Mouse (Mus musculus) retina, embryonic 14.5 days (tissue): ENCODE data around the gene 4933411K16Rik.

Source experiments
- DNase-seq: peaks from one replicate; pipeline ENCODE4 v3.0.0-alpha.2; 2015; ENCODE audit warnings: low spot score

4933411K16Rik gene

GRCm38 (mm10) chr19:42051948-42052347, at the start of gene 4933411K16Rik:
Gene 4933411K16Rik (plus strand): TSS chr19:42052248.
- DNase-seq, result no peak

- no peak for DNase-seq
Observed at GRCm38 (mm10) chr19:42004258-42004657, 47.8 kb upstream of the 4933411K16Rik start.

GRCm38 (mm10) chr19:42005616-42006015, 46.4 kb upstream of the 4933411K16Rik start:
- DNase-seq, result no peak

DNA sequence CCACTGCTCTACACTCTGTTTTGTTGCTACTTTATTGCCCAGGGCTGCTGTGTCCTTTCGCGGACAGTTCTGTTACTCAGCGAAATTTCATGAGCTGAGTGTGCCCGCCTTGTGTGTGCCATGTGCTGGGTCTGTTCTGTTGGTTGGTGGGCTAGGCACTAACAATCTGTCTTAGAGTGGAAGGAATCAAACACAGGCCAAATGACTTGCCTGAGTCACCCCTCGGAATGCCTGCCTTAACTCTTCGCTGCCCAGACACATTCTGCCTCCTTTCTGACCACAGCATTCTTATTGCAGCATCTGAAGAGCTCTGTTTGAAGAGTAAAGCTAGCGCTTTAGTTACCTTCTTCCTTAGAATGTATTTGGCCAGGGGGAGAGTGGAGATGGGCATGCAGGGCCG, 45.5 kb upstream of the 4933411K16Rik start:
- no peak for DNase-seq

- DNase-seq, result no peak
Observed at GRCm38 (mm10) chr19:42008586-42008985, 43.5 kb upstream of the 4933411K16Rik start.

- DNase-seq, result no peak
Observed at GRCm38 (mm10) chr19:42009067-42009466, 43.0 kb upstream of the 4933411K16Rik start.

DNA sequence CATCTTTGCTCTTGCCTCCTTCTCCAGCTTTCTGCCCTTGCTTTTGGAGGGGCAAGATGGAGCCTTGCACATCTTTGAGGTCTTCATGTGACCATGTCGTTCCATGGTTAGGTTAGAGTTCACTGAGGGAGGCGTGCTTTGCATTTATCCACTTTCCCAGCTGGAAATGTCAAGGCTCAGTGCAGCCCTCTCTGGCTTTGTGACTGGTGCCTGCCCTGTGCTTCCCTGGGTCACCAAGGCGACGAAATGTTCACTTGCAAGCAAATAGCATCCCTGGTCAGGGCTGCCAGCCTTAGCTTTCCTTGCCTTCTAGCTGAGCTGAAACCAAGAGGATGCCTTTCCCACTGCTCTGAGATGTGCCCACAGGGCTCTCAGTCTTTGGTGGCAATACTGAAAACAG, 41.6 kb upstream of the 4933411K16Rik start:
- no peak for DNase-seq

- no peak for DNase-seq
Observed at GRCm38 (mm10) chr19:42011123-42011522, 40.9 kb upstream of the 4933411K16Rik start.

- no peak for DNase-seq
Observed at GRCm38 (mm10) chr19:42014231-42014825, 37.7 kb upstream of the 4933411K16Rik start.

DNA sequence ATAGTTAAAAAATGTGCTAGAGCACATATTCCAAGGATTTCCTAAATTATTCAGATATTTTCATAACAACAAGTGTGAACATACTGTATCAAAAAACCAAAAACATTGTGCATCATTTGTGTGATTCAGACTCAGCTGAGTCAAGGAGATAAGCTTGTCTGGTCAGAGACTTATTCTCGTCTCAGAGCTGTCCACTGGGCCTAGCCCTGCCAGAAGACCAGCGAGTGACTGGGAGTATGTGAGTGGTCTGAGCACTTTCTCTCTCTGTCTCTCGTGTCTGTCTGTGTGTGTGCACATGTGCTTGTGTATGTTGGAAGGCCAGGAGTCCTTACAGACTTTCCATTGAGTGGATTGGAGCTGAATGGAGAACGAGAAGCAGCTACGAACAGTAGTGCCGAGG, 37.0 kb upstream of the 4933411K16Rik start:
- DNase-seq, result no peak

GRCm38 (mm10) chr19:42016251-42016650, 35.8 kb upstream of the 4933411K16Rik start:
- DNase-seq, result no peak

GRCm38 (mm10) chr19:42016840-42017239, 35.2 kb upstream of the 4933411K16Rik start:
- no peak for DNase-seq

DNA sequence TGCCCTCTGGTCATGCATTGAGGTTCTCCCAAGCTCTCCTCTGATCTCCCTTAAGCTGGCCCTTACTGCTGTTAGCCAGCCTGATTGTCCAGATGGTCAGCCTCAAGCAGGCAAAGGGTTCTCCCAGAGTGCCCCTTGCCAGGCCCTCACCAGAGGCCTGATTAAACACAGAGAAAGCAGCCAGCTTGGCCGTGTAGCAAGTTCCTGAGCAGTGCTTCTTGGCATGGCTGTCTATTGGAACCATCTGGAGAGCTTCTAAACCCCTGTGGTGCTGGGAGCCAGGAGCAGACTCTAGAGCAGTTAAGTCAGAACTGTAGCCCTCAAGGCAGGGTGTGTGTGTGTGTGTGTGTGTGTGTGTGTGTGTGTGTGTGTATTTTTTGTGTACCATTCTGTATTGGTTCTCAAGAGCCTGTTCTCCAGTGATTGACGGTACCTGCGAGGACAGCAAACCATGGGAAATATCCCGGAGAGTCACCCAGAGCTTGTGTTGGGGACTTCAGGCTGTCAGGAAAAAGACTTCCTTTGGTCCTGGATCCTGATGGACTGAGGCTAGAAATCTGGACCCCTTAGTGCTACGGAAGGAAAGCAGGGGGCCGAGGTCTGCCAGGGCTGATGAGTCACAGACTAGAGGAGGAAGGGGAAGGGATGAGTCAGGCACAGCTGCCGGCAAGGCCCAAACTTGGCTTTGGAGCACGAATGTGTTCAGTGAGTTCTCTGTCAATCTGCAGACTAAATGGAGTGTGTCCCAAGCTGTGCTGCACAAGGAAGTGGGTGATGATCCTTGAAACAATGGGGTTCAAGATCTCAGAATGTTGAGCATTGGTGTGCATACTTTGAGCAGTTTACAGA, 34.4 kb upstream of the 4933411K16Rik start:
- DNase-seq, result peak; percentile 32

DNA sequence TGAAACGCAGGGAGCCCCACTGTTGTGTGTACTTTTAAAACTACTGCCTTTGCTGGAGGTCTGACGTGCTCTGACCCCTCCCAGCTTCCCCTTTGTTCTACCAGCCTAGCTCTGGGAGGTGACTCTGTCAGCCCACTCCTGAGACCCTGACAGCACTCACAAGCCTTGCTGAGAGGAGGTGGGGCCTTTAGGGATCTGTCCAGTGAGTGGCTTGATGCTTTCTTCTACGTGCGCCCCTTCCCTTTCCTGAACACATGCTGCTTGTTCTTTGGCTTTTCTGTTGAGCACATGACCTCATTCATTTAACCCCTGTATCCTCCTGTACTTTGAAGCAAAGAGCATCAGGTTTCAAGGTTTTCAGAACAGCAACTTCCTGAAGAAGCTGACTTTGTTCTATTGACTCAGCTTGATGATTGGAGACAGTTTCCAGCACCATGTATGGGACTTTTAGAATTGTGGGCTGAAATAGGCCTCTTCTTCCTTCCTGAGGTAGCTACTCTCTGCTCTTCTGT, 33.0 kb upstream of the 4933411K16Rik start:
- no peak for DNase-seq

- no peak for DNase-seq
Observed at GRCm38 (mm10) chr19:42021681-42022541, 30.1 kb upstream of the 4933411K16Rik start.

DNA sequence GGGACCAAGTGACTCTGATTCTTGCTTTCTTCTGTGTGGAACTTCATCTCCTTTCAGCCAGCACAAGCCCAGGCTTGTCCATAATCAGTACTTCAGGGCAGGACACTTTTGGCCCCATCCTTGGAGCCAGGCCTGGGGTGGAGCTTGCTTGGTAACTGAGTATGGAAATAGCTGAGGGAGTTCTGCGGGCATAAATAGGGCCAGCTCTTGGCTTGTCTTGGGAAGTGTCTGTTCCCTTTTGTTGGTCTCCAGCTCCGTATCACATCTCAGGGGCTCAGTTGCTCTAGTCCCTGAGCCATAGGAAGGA, 29.6 kb upstream of the 4933411K16Rik start:
- DNase-seq, result no peak

- DNase-seq, result peak; percentile 91
Observed at GRCm38 (mm10) chr19:42026158-42026557, 25.9 kb upstream of the 4933411K16Rik start.

- DNase-seq, result no peak
Observed at GRCm38 (mm10) chr19:42031112-42031511, 20.9 kb upstream of the 4933411K16Rik start.

GRCm38 (mm10) chr19:42033611-42034010, 18.4 kb upstream of the 4933411K16Rik start:
- no peak for DNase-seq

DNA sequence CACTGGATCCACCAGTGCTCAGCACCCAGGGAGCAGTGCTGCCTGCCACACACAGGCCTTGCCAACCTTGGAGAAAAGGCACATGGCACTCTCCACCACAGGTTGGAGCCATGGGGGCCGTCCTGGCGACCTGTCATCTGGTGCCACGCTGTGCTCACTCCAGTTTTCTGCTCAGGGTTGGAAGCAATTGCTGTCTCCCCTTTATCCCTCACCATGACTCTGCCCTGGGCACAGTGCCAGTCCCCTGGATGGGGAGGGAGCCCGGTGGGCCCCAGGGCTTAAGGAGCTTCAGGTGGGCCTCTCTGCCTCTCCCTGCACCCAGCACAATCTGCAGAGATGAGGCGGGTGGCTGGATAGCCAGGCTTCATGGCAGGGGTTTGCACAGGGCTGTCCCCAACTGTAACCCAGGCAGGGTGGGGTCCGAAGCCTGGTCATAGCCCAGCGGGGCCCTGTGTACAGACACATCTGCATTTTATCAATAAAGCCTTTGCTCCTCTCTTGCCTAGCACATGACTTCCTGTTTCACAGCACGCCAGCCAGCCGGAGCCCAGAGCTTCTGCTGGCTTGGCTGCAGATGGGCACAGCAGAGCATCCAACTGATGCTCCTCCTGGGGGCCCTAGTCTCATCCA, 17.8 kb upstream of the 4933411K16Rik start:
- no peak for DNase-seq

DNA sequence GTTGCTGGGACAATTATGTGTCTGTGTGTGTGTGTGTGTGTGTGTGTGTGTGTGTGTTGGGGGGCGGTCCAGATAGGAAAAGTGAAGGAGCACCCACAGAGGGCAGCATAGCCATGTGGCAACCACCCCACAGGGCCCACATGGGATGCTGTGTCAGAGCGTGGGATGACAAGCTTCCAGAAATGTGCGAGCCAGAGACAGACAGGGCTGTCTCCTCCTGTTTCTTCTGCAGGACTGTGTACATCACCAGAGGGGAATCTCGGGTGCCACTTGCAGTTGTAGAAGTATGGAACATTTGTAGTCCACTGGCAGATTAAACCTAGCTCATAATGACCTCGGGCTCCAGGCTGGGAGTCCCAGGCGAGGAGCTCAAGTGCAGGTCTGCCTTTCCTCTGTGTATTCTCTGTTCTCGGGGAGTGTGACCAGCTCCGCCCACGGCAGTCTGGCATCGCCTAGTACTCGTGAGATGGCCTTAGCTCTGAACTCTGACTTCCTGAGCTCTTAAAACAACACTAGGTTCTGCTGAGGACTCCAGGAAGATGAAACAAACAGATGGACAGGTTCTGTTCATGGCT, 17.1 kb upstream of the 4933411K16Rik start:
- no peak for DNase-seq
